Mouse (Mus musculus) midbrain, embryonic 14.5 days (tissue): ENCODE data around the gene Slc45a3. TPM values are rescaled to one million over a fixed set of nuclear protein-coding genes. Genes with fewer than 3 reads are reported as not detected.

Source experiments
- ATAC-seq: fragments of 200-750 bp; cut with Nextera tagmentation; 2 replicates; pipeline ENCODE4 v1.8.0; 2017; ENCODE audit warnings: moderate number of reproducible peaks, moderate library complexity; ENCODE audit not compliant: low FRiP score, low TSS enrichment
- DNase-seq: peaks from one replicate; pipeline ENCODE4 v3.0.0-alpha.2; 2015
- H3K27ac ChIP-seq: fragments of 300-500 bp; sonication (generic); replicated peaks from 2 replicates; pipeline ENCODE4 v1.5.1; 2014; ENCODE audit warnings: mild to moderate bottlenecking, low read depth, low read length, moderate library complexity
- H3K27me3 ChIP-seq: fragments of 300-500 bp; sonication (generic); 2 replicates; pipeline ENCODE4 v1.6.1; 2014; ENCODE audit warnings: low read length, control low read depth, mixed read lengths; ENCODE audit not compliant: control insufficient read depth, insufficient read depth
- H3K36me3 ChIP-seq: fragments of 300-500 bp; sonication (generic); 2 replicates; pipeline ENCODE4 v1.6.1; 2014; ENCODE audit warnings: low read length, control low read depth; ENCODE audit not compliant: control insufficient read depth, insufficient read depth
- H3K4me1 ChIP-seq: fragments of 300-500 bp; sonication (generic); 2 replicates; pipeline ENCODE4 v1.6.1; 2014; ENCODE audit warnings: mild to moderate bottlenecking, antibody characterized with exemption, low read length, control low read depth; ENCODE audit not compliant: control insufficient read depth, insufficient read depth
- H3K4me2 ChIP-seq: fragments of 300-500 bp; sonication (generic); 2 replicates; pipeline ENCODE4 v1.6.1; 2014; ENCODE audit warnings: mild to moderate bottlenecking, low read length, moderate library complexity
- H3K4me3 ChIP-seq: fragments of 300-500 bp; sonication (generic); replicated peaks from 2 replicates; pipeline ENCODE4 v1.5.1; 2014; ENCODE audit warnings: low read depth, low read length
- H3K9ac ChIP-seq: fragments of 300-500 bp; sonication (generic); replicated peaks from 2 replicates; pipeline ENCODE4 v1.6.1; 2014; ENCODE audit warnings: mild to moderate bottlenecking, low read length, moderate library complexity
- H3K9me3 ChIP-seq: fragments of 300-500 bp; sonication (generic); 2 replicates; pipeline ENCODE4 v1.6.1; 2016; ENCODE audit warnings: low read length, control low read depth, mixed read lengths; ENCODE audit not compliant: control insufficient read depth
- WGBS: fragments of 180-500 bp; shearing (Covaris S2); extraction: QIAGEN DNeasy Blood & Tissue Kit; methylation state at CpG from one replicate; pipeline ENCODE4 v1.1.7; 2014; 5-methylcytosine and 5-hydroxymethylcytosine counted together
- polyA plus RNA-seq: library from polyadenylated mRNA; unstranded; fragments of >200 nt; fragmentation: Nextera tagmentation; extraction: Ambion mirVana; gene quantifications from 2 replicates; pipeline ENCODE4 v1.2.1, GENCODE M21; 2014

Slc45a3 gene
- 2.6 and 6.4 TPM in 2 replicates for polyA plus RNA-seq

- peak; percentile 77 for DNase-seq
- Histone ChIP-seq H3K4me3 (peak within 1 kb of the TSS; percentile 82), H3K4me1 (peaks cover 17% of the 10 kb centered on the region), H3K4me2 (peak within 1 kb of the TSS; percentile 99), H3K27ac (0 out of 2 replicates have a peak within 1 kb of the TSS, but pooled peaks have one; percentile 1), H3K9me3 (no peaks in the 10 kb centered on the region), H3K9ac (peak within 1 kb of the TSS; percentile 66), H3K27me3 (peaks cover 10% of the 10 kb centered on the region; the same call in 1 of the 2 replicates), H3K36me3 (no peaks in the 10 kb centered on the region)
- under 1% methylated on average over 35 of the region's 35 CpGs for WGBS
- peak; percentile 74 for ATAC-seq
Measured at GRCm38 (mm10) chr1:131962606-131963084, at the start of gene Slc45a3. Gene Slc45a3, plus strand, starts transcription at chr1:131962967.

- DNase-seq (no peak), ATAC-seq (no peak)
- 86% methylated on average over 6 of the region's 6 CpGs for WGBS
- no peaks in the 10 kb centered on the region for H3K9me3 ChIP-seq
- H3K4me1 ChIP-seq: no peaks in the 10 kb centered on the region
- H3K27ac ChIP-seq: no peak overlapping the region
- H3K36me3 ChIP-seq: peaks cover 40% of the 10 kb centered on the region
- no peak overlapping the region for H3K4me2 ChIP-seq
- no peak overlapping the region for H3K4me3 ChIP-seq
- H3K27me3 ChIP-seq: no peaks in the 10 kb centered on the region
- H3K9ac ChIP-seq: no peak overlapping the region
Measured at GRCm38 (mm10) chr1:131917634-131918033, 45.1 kb upstream of the Slc45a3 start.

- ATAC-seq (no peak), DNase-seq (no peak)
- Histone ChIP-seq H3K36me3 (peaks cover 54% of the 10 kb centered on the region), H3K9ac (no peak overlapping the region), H3K4me3 (no peak overlapping the region), H3K4me1 (no peaks in the 10 kb centered on the region), H3K9me3 (no peaks in the 10 kb centered on the region), H3K27me3 (no peaks in the 10 kb centered on the region), H3K4me2 (no peak overlapping the region), H3K27ac (no peak overlapping the region)
- 100% methylated on average over 2 of the region's 2 CpGs for WGBS
Measured at GRCm38 (mm10) chr1:131919052-131919451, 43.7 kb upstream of the Slc45a3 start.

GRCm38 (mm10) chr1:131922100-131922499 lies 40.7 kb upstream of the Slc45a3 start:
- H3K4me2 ChIP-seq: no peak overlapping the region
- H3K4me3 ChIP-seq: no peak overlapping the region
- H3K4me1 ChIP-seq: no peaks in the 10 kb centered on the region
- no peak overlapping the region for H3K9ac ChIP-seq
- H3K27ac ChIP-seq: no peak overlapping the region
- DNase-seq: no peak
- H3K27me3 ChIP-seq: no peaks in the 10 kb centered on the region
- H3K36me3 ChIP-seq: peaks cover 78% of the 10 kb centered on the region
- no peak for ATAC-seq
- no peaks in the 10 kb centered on the region for H3K9me3 ChIP-seq
- 95% methylated on average over 3 of the region's 3 CpGs for WGBS

- Histone ChIP-seq H3K9me3 (no peaks in the 10 kb centered on the region), H3K4me1 (0 out of 2 replicates have a peak, but pooled peaks cover 2% of the 10 kb centered on the region), H3K4me3 (no peak overlapping the region), H3K9ac (no peak overlapping the region), H3K27ac (no peak overlapping the region), H3K36me3 (peaks cover 53% of the 10 kb centered on the region), H3K27me3 (no peaks in the 10 kb centered on the region), H3K4me2 (no peak overlapping the region)
- ATAC-seq (no peak), DNase-seq (no peak)
- 94% methylated on average over 2 of the region's 2 CpGs for WGBS
Measured at GRCm38 (mm10) chr1:131933471-131933870, 29.3 kb upstream of the Slc45a3 start.

GRCm38 (mm10) chr1:131937659-131938305 lies 25.0 kb upstream of the Slc45a3 start:
- Histone ChIP-seq H3K9me3 (no peaks in the 10 kb centered on the region), H3K27me3 (no peaks in the 10 kb centered on the region)
- ATAC-seq: peak; percentile 43; the same call in 1 of the 2 replicates

GRCm38 (mm10) chr1:131938811-131939210 lies 24.0 kb upstream of the Slc45a3 start:
- H3K9me3 ChIP-seq: no peaks in the 10 kb centered on the region
- peaks cover 12% of the 10 kb centered on the region for H3K36me3 ChIP-seq
- ATAC-seq: no peak
- H3K27me3 ChIP-seq: no peaks in the 10 kb centered on the region
- WGBS: 82% methylated on average over 1 of the region's 1 CpGs
- H3K4me1 ChIP-seq: 0 out of 2 replicates have a peak, but pooled peaks cover 2% of the 10 kb centered on the region
- no peak overlapping the region for H3K4me2 ChIP-seq
- H3K4me3 ChIP-seq: no peak overlapping the region
- DNase-seq: no peak
- H3K27ac ChIP-seq: no peak overlapping the region
- no peak overlapping the region for H3K9ac ChIP-seq

More at GRCm38 (mm10) chr1:131937659-131938305, 25.0 kb upstream of the Slc45a3 start:
- H3K27ac ChIP-seq: no peak overlapping the region
- peak; percentile 90 for DNase-seq
- no peak overlapping the region for H3K4me3 ChIP-seq
- peaks cover 16% of the 10 kb centered on the region for H3K36me3 ChIP-seq
- H3K9ac ChIP-seq: no peak overlapping the region
- 0 out of 2 replicates have a peak, but pooled peaks cover 2% of the 10 kb centered on the region for H3K4me1 ChIP-seq
- 41% methylated on average over 6 of the region's 6 CpGs for WGBS
- no peak overlapping the region for H3K4me2 ChIP-seq

GRCm38 (mm10) chr1:131940711-131941244 lies 22.0 kb upstream of the Slc45a3 start:
- Histone ChIP-seq H3K9ac (no peak overlapping the region), H3K27me3 (no peaks in the 10 kb centered on the region), H3K4me2 (no peak overlapping the region), H3K27ac (no peak overlapping the region), H3K4me1 (0 out of 2 replicates have a peak, but pooled peaks cover 2% of the 10 kb centered on the region), H3K4me3 (no peak overlapping the region), H3K9me3 (no peaks in the 10 kb centered on the region), H3K36me3 (no peaks in the 10 kb centered on the region)
- DNase-seq (no peak), ATAC-seq (no peak)
- WGBS: 27% methylated on average over 2 of the region's 2 CpGs
